Mouse (Mus musculus) embryo, embryonic 11 days (tissue): Measurements from ENCODE around the gene Thsd1.
A peak's percentile ranks its signal among the peaks of the same experiment; 100 is the strongest.

Experiments
- DNase-seq: peaks from one replicate; pipeline ENCODE4 v3.0.0-alpha.2; 2015

The Thsd1 gene

DNA sequence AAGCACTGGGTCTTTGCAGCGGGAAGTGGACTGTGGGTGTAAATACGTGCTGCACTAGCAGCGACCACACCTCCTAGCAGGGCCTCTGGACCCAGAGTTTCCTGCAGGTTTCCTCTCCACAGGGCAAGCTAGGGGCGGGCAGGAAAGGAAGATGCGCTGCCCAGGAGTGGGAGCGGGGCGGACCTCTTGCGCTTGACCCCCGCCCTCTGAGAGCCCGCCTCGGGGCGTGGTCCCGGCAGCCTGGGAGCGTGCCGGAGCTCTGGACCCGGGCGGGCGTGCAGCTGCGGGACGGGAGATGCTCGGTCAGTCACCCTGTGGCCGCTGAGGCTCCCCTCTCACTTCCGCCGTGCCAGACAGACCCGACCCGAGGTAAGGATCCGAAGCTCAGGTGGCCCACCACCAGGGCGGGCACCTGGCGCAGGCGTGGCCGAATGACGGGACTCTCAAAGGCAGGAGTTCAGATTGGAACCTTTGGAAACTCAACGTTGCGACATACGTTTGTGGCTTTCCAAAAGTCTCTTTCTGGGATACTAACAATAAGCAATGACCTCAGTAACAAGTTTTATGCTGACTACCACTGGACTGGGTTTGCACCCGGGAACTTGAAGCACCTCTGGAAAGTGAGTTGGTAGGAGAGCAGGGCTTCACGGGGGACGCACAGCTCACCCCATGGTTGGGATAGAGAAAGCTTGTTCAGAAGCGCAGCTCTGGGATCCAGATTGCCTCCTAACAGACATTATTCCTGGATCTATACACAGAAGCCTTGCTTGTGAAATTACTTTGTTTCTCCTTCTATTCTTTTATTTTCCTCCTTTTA is at the start of gene Thsd1:
Gene Thsd1 (plus strand): TSS at position 253 of the 817 bp plus-strand sequence.
- peak; percentile 82 for DNase-seq

DNA sequence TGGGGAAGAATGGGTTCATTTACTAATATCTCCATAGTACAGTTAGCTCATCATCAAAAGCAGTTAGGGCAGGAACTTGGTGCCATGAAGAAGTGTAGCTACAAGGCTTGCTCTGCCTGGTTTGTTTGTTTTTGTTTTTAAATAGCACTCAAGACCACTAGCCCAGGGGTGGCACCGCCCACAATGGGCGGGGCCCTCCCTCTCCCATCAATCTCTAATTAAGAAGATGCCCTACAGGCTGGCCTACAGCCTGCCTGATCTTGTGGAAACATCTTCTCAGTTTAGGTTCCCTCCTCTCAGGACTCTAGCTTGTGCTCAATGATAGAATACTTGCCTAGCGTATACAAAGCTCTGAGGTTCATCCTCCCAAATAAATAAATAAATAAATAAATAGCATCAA is 42.2 kb upstream of the Thsd1 start:
- peak; percentile 62 for DNase-seq

GRCm38 (mm10) chr8:22185431-22186397 is 41.4 kb upstream of the Thsd1 start, which contains the start of gene Ckap2:
Gene Ckap2 (minus strand): TSS chr8:22185819.
- DNase-seq: peak; percentile 96

- peak; percentile 93 for DNase-seq
Observed at GRCm38 (mm10) chr8:22192660-22193431, 34.3 kb upstream of the Thsd1 start, which contains the start of gene Vps36. Gene Vps36 (plus strand): TSS chr8:22192809.

DNA sequence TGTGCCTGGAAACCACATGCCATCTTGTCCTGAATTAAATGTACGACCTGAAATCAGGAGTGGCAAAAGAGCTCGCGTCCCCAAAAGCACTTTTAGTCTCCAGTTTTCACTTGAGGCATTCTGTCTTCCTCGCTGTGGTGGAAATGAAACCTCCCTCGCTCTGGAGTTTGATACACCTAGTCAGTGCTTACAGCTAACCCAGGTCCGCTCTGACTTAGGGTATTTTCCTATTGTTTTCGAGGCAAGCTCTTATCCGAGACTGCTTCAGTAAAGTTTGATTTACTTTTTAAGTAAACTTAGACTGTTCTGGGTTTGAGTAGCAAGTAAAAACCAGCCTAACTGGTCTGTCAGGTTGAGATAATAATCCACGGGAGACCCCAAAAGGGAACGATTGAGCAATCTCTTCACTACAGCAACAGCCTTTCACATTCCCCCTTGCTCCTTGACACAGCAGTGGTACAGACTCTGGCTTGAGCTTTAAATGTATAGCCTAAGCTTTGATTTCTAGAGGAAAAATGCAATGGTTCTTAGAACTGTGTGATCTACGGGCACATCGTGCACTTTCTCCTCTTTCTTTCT is 33.6 kb upstream of the Thsd1 start:
- no peak for DNase-seq

DNA sequence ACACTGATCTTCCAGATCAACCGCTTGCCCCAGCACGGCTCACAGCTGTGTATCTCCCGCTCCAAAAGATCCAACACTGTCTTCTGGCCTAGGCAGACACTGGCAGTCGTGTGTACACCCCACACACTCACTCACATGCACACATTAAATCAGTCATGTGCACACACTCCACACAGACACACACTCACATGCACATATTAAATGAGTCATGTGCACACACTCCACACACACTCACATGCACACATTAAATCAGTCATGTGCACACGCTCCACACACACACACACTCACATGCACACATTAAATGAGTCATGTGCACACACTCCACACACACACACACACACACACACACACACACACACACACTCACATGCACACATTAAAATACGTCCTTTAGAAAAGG is 29.2 kb upstream of the Thsd1 start:
- DNase-seq: no peak

DNA sequence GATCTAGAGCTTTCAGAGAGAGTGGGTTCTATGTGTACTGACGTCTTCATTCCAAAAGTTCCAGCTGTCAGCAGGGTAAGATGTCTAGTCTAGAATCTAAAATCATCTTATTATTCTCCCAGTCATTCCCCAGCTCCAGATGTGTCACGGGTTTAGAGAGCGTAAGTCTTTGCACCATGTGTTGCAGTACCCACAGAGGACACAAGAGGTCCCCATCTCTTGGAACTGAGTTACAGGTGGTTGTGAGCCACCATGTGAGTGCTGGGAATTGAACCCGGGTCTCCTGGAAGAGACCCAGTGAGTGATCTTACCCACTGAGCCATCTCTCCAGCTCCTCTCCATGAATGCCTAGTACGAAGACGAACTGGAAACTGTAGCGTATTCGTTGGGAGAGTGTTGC is 27.6 kb upstream of the Thsd1 start:
- no peak for DNase-seq

- no peak for DNase-seq
Observed at GRCm38 (mm10) chr8:22207535-22207934, 19.6 kb upstream of the Thsd1 start.

DNA sequence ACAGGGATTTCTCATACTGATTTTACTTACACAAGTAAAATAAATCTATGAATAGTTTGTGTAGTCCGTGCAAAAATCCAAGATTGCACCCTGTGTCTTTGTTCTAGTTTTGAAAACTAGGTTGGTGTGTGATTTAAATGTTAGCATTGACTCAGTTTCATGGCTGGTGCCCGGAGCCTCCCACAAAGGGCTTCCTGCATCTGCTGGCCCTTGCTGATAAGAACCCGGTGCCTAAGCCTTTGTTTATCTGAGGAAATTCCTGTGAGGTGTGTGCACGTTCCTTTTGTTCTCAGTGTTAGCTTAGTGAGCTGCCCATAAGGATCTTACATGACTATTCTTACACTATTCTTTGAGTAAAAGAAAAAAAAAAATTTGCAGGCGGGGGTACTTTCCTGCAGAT is 18.1 kb upstream of the Thsd1 start:
- DNase-seq: peak; percentile 12

- DNase-seq: no peak
Observed at GRCm38 (mm10) chr8:22214826-22215225, 12.3 kb upstream of the Thsd1 start.

DNA sequence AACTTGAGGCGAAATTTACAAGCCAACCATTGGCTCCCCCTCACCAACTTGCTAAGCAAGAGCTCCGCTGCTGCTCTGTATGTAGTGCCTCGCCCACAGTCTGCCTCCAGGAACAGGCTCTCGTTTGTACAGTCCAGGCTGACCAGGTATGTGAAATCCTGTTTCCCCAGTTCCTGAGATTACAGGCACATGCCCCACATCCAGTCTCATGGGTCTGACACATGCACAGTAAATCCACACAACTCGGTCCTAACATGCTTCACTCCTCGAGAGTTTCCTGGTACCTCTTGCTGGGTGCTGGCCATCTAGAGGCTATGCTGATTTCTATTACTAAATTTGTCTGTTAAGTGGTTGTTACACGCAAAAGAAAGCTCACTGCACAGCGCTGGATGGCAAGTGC is 752 bp upstream of the Thsd1 start:
- DNase-seq: no peak

GRCm38 (mm10) chr8:22228621-22229020 is 1.5 kb downstream of the Thsd1 start:
- DNase-seq: peak; percentile 6

- no peak for DNase-seq
Observed at GRCm38 (mm10) chr8:22242986-22243385, 15.9 kb downstream of the Thsd1 start.

DNA sequence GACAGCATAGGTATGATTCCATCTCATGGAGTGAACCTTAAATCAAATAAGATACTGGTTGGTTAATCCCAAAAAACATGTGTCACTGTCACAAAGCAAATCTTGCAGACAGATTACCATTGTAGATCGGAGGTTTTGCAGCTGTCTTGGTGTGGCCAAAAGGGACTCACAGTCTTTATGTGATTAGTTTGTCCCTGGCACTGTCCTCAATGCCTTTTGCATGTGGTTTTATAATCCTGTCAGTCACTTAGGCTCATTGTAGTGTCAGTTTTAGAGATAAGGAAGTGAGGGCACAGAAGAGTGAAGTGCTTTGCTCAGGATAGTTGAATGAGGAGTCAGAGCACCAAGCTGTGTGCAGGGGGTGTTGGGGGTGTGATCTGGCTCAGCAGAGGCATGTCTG is 18.6 kb downstream of the Thsd1 start:
- DNase-seq: no peak

DNA sequence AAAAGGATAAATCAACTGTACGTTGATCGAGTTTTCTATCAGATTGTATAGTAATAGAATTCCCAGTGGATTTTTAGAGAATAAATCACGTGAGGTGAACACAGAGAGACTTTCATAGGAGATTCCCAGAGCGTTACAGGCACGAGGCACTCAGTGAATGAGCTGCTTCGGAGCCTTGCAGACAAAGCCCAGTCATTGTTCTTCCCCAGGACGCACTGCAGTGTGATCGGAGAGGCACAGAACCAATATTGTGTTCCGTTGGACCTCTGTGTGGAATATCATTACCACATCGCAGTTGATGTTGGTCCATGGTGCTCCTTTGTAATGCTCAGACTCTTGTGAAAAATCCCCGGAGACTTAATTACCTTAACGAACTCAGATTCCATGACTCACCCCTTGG is 20.8 kb downstream of the Thsd1 start:
- no peak for DNase-seq

DNA sequence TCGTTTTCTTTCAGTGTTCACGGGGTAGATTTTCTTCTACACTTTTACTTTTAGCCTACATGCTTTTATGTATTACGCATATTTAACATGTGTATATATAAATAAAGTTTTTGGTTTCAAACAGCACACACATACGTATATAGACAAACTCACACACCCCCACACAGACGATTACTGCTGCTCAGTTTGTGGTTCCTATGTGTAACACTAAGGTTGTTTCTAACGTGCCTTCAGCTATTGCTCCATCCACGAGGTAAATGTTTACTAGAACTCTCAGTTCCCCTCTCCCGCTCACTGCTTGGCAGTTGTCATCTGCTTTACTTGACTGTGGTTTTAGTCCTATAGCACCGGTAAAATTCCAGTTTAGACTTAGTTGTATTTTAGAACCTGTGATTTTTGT is 22.0 kb downstream of the Thsd1 start:
- DNase-seq: no peak

DNA sequence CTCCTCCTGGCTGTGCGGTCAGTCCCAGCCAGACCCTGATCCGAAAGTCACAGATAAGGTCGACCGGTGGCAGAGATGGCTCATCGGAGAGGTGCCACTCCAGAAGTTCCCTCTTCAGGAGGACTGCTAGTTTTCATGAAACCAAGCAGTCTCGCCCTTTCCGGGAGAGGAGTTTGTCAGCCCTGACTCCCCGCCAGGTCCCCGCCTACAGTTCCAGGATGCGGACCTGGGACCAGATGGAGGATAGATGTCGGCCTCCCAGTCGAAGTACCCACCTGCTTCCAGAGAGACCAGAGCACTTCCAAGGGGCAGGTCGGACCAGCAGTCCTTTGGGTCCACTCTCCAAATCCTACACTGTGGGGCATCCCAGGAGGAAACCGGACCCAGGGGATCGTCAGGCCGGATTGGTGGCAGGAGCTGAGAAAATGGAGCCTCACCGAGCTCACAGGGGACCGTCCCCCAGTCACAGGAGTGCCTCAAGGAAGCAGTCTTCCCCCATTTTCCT is 31.9 kb downstream of the Thsd1 start:
- no peak for DNase-seq

GRCm38 (mm10) chr8:22259531-22259930 is 32.4 kb downstream of the Thsd1 start:
- DNase-seq: no peak

- no peak for DNase-seq
Observed at GRCm38 (mm10) chr8:22260091-22260722, 33.1 kb downstream of the Thsd1 start.

- no peak for DNase-seq
Observed at GRCm38 (mm10) chr8:22262267-22262666, 35.2 kb downstream of the Thsd1 start.

DNA sequence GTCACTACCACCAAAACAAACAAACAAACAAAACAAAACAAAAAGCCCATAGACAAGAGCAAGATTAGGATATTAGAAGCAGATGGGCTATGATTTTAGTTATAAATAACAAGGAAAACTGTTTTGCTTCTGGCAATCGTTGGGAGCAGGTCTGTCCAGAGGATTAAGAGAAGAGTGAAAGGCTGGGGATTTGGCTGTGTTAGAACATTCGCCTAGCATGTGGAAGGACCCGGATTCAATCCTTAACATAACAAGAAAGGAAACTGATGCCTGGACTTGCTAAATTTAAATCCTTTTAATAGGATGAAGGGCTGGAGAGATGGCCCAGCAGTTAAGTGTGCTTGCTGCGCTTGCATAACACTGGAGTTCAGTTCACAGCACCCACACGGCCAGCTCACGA is 37.2 kb downstream of the Thsd1 start:
- no peak for DNase-seq

DNA sequence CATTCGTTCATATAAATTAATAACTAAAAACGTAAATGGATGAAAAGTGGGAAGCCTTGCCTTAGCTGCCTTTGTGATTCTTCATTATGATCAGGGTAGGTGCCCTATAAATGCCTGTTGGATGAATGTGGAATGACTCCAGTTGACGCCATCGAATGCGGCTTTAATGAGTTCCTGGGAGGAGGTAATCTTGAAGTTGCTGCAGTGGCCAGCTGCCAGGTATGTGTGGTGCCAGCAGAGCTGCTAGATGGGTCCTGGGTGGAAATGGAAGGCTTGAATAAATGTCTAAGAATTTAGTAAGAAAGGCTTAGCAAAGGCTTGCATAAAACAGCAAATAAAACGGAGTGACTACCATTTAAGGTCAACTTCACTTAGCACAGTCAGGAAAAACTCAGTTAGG is 37.7 kb downstream of the Thsd1 start:
- DNase-seq: no peak
